Mouse (Mus musculus) frontal cortex, adult 2 months (tissue): ENCODE results near the gene Dph5. TPM values are rescaled to one million over a fixed set of nuclear protein-coding genes. Genes with fewer than 3 reads are reported as not detected.

Source experiments
- DNase-seq, 2 experiments: peaks; one replicate each; pipeline ENCODE4 v3.0.0; 2022; ENCODE audit warnings: low spot score in 1 of 2; ENCODE audit errors: extremely low spot score in 1 of 2
- polyA plus RNA-seq: library from polyadenylated mRNA; depleted of rRNA; stranded (reverse); fragments of >200 nt; gene quantifications from 2 replicates; pipeline ENCODE4 v1.2.3, GENCODE M21; 2012

Dph5 gene
- polyA plus RNA-seq, 1 experiment: 13.4 TPM

DNA sequence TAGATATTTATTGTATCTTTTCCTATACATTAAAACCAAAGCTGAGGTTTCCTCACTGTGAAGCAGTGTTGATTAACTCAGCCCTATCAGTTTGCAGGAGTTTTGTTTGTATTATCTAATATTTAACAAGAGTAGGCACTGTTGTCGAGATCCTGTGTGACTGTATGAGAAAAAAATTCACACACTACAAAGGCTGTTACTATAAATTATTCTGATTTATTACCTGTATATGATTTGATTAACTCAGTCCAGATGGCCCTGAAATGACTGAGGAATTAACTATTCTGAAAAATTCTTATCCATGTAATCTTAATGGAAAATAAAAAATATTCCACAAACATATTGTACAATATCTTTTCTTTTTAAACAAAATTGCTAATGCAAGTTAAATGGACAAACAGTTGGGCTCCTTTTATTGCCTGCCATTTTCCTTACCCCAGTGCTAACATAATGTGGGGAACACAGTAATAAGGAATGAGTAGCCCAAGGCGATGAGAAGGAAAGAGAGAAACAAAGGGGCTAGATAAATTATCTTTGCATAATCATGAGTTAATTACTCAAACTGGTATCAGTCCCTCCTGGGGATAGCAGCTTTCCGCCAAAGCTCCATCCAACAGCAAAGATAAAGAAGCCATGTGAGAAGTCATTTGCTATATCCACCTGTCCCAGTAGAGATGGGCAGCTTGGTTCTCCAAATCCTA lies 61.7 kb downstream of the Dph5 start:
- no peak for DNase-seq

DNA sequence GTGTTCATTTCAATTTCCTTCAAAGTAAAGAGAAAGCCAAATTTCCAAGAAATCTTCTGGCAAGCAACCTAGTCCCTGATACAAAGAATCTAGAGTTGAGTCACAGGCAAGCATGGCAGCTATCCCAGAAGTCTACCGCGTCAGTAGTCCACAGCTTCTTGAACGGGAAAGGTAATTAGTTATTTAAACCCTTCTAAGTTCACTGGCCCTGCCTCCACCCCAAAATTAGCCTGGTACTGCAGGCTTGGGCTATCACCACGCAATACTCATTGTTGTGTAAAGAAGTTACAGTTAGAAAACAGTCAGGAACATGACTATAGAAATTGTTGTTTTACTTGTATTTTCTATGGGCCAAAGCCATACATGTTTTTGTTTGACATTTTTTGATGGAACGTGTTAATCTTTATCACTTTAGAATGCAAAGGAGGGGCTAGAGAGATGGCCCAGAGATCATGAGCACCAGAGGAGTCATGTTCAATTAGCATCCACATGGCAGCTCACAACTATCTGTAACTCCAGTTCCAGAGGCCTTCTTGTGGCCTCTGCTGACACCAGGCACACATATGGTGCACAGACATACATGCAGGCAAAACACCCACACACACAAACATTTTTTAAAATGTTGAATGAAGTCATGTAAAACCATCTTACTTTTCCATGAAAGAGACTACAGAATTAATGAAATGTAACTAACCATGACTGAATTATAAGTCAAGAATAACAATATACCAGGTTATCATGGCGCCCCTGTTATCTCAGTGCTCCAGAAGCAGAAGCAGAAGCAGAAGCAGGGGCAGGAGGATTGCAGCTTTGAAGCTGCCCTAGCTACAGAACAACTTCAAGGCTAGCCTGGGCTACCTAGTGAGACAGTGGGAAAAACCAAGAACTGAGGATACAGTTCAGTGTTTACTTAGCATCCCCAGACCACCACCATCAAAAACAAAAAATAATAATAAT lies 62.6 kb downstream of the Dph5 start:
- DNase-seq: peak in 1 of 2 experiments; percentile 60

GRCm38 (mm10) chr3:115951221-115951620 lies 63.6 kb downstream of the Dph5 start:
- DNase-seq: no peak

DNA sequence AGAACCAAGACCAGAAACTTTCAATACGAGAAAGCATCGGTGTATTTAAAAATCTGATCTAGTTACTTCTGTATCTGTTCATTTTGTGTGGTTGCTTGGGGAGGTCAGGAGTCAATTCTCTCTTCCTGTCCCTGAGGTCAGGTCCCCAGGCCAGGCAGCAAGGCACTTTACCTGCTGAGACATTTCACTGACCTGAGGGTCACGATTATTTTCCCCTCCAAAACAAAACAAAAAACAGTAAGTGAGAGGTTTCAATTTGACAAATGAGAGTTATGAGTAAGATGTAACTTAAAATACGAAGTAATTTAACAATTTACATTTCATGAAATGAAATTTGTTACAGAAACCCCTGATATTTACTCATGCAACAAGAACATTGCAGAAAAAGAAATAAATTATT lies 64.7 kb downstream of the Dph5 start:
- DNase-seq: no peak

DNA sequence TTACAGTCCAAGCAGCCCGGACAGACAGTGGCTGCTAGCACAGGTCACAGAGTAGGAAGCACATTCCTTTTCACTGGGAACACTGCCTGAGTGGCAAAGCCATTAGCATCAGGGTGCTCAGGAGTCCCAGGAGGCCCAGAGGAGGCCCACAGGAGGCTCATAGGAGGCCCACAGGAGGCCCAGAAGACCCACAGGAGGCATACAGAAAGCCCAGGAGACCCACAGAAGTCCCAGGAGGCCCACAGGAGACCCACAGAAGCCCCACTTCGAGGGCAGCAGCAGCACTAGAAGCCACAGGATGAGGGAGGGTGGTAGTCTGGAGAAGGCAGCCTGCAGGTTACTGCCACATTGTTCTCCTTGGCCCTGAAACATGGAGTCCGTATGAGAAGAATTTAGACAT lies 65.5 kb downstream of the Dph5 start:
- DNase-seq: no peak

DNA sequence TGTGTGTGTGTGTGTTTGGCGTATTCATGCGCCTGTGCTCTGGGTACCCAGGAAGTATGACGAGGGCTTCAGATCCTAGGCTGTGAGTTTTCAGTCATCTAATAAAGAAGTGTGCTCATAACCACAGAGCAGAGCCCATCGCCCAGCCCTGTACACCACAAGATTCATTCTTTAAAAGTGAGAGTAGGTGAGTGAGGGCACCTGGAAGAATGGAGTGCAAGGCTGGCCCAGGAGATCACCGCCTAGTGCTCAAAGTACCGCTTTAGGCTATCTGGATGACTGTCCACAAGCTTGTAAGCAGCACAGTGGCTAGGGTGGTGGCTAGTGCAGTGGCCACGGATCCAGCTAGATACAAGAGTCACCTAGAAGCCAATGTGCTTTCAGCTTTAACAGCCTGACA lies 69.6 kb downstream of the Dph5 start:
- DNase-seq: no peak

DNA sequence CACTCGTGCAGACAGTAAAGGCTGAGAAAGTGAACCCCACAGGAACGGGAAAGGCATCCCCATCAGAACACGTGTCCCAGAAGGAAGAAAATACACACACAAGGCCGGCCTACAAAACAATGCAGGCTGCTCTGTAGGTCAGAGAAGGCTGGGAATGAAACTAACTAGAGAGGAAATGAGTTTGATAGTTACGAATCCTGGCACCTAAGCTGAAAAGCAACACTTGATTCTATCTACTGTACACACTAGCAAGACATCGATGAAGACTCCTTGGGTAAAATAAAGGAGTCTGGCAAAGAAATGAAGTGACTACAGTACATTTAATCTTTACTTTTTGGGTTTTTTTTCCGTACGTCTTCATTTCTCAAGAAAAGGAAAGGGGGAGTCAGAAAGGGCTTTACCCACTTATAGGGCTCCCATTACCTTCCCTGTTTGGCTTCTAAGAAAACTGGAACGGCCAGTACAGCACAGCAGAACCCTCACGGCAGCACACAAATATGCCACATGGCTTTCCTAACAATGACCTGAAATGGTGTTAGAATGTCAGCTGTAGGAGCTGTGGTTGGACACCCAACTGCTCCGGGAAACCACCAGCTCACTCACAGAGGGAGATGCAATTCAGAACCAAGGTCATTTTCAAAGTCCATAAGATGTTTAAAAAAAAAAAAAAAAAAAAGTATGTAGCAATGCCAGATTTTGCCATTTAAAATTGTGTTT lies 73.8 kb downstream of the Dph5 start:
- DNase-seq: no peak

GRCm38 (mm10) chr3:115962028-115962415 lies 74.4 kb downstream of the Dph5 start:
- no peak for DNase-seq

- no peak for DNase-seq
Observed at GRCm38 (mm10) chr3:115963597-115963996, 76.0 kb downstream of the Dph5 start.

DNA sequence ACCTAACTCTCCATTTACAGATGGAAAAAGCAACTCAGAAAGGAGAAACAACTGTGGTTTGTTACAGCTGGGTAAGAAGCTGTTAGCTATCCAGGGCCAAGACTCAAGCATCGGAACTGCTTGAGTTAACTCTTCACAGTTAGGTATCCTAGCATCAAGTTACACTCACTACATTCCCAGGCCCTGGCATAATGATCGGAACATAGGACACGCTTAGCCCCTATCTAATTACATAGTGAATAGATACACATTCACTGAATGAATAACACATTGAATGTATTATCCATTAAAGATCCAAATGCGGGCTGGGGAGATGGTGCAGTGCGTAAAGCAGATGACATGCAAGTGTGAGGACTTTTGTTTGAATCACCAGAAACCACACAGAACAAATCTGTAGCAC lies 76.4 kb downstream of the Dph5 start:
- DNase-seq: no peak

- no peak for DNase-seq
Observed at GRCm38 (mm10) chr3:115968745-115969530, 81.3 kb downstream of the Dph5 start.

DNA sequence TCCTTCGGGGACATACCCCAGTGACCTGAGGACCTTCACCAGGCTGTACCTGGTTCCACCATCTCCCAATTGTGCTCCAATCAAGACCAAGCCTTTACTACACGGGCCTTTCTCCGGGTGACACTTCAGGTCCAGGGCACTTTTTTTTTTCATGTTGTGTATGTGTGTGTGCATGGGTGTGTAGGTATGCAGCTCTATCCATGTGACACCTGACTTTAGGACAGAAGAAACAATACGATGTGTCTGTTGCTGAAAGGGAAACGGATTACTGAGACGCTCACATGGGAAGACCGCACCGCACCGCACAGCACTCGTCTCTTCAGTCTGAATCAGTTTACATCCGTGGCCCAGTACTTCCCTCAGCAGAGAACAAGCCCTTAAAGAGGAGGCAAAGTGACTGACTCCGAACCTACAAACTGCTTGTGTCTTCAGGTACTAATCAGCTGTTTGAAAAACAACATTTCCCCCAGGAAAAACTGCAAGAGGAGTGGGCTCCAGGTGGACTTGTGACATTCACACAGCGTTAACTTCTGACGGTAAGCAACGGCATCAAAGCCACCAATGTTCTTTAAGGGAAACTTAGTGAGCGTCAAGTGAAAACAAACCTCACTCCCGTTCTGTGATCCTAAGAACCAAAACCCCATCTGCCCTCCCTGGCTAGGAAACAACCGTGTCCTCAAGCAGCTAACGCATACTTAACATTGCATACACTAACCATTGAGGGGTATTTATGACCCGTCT lies 83.6 kb downstream of the Dph5 start:
- no peak for DNase-seq

DNA sequence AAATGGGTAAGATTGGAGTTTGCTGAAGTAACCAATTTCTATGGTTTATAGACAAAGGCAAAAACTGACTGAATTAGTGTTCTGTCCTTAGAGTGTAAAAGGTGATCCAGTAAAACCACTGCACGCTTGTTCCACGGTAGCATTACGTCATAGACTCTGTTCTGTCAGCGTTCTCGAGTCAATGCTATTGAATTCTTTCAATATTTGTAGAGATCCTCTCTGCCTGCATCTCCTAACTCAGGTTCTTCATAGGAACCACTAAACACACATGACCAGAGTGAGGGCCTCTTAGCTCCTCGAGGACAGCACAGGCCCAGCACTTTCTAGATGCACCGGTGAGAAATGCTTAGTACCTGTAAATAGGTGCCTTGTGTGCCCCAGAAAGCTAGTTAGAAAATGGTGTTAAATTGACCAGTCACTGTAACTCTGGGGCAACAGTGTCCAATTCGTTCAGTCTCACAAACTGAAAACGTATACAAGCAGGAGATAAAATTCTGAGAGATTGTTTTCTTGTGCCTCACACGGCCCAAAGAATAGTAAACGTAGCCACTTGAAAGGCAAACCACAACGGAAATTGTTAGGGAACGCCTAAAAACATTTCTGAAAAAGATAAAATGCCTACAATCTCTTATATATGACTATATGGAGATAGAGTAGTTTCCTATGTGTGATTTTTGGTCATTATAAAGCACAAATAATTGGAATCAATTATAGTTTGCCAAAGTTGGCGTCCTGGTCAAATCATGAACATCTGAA lies 84.4 kb downstream of the Dph5 start:
- no peak for DNase-seq

- no peak for DNase-seq
Observed at GRCm38 (mm10) chr3:115974228-115974627, 86.6 kb downstream of the Dph5 start.

DNA sequence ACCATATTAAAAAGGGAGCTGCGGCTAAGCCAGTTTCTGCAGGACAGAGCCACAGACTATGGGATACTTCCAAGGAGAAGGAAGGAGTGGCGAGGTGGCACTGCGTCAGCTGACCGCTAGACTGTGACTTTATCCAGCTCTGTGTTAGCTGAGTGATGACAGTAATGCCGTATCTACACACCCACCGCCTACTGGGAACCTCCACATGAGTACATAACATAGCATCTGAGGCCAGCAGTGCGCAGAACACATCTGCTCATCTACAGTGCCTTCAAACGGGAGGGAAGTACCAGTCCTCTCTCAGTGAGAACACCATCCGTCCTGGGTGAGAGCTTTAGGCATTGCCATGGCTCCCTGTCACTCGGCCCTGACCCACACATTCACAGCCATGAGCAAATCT lies 87.4 kb downstream of the Dph5 start:
- DNase-seq: no peak

DNA sequence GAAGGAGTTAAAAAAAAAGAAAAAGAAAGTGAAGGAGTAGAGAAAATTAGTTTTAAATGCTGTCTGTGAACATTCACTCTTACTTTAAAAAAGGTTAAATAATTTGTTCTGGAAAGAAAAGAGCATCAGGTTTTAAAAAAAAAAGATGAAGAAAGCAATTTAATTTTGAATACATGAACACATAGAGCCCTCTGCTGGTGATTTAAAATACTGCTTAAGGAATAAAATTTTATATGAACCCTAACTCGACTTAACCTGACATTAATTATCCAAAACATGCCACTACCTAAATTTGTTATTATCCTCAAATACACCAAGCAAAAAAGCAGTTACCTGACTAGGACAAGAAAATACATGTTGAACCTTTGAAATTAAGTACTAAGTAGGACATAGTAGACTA lies 91.4 kb downstream of the Dph5 start:
- DNase-seq: peak in 1 of 2 experiments; percentile 60

GRCm38 (mm10) chr3:115983217-115983616 lies 95.6 kb downstream of the Dph5 start:
- no peak for DNase-seq
